In genomic region chr14:26306032-26306431, GRCm38 (mm10) we compare ENCODE assay signal across 8 mouse cellular contexts. TPM values are rescaled to one million over a fixed set of nuclear protein-coding genes. Genes with fewer than 3 reads are reported as not detected.
DNase-seq lines count a peak whose midpoint lies in the region; ATAC-seq and TF ChIP-seq lines count a peak whose summit lies in the region.

No protein-coding gene starts in this region.

- ATAC-seq in megakaryocyte progenitor cell, adult 5-6 weeks (replicated peaks; ENCODE audit: poor library complexity) = peak; percentile 72

- 0 out of 2 replicates have a peak, but pooled peaks have one; percentile 21 for TF ChIP-seq CTCF in cortical plate, adult 2 months (IDR thresholded peaks at IDR 0.05; ENCODE audit: extremely low read depth, insufficient read depth, low read length)

- no peaks in the 10 kb centered on the region for H3K4me1 ChIP-seq in cortical plate, adult 2 months (ENCODE audit: control insufficient read depth, insufficient read depth, low read length)

- peak; percentile 27 to 60 for DNase-seq in cerebellum, postnatal 14 days
- DNase-seq in cerebellum, adult 9-10 months = no peak
- peak; percentile 47 for DNase-seq in lung, postnatal 10 days
- DNase-seq in lung, adult 18-20 months = no peak
- no peak for DNase-seq in layer of hippocampus, postnatal 14 days (ENCODE audit: low spot score in 2 of 2)
- no peak for DNase-seq in cerebellum, adult 18-20 months

- no peak for TF ChIP-seq POLR2A in cortical plate, adult 2 months (IDR thresholded peaks at IDR 0.05; ENCODE audit: extremely low read depth, insufficient read depth, low read length)

- H3K27ac ChIP-seq in cortical plate, adult 2 months (ENCODE audit: insufficient read depth, low read length) = no peak overlapping the region

- no peak overlapping the region for H3K4me3 ChIP-seq in cortical plate, adult 2 months (ENCODE audit: insufficient read depth, low read length)

RNA-seq across cellular contexts. Expression of gene Duxbl3, which starts 48.3 kb away (rescaled TPM):
- polyA plus RNA-seq in cortical plate, adult 2 months (2012; rRNA removed) = 1.0 TPM in 1 of 2 replicates, not detected in the other
- not detected in 2 replicates for total RNA-seq in megakaryocyte progenitor cell, adult 5-6 weeks (2015)
- total RNA-seq in megakaryocyte progenitor cell, adult 5-6 weeks (2017) = not detected in 2 replicates
- 1 to 10 TPM; 1.9 to 2.8 TPM for total RNA-seq in layer of hippocampus, postnatal 14 days (2021)

Comparison
In these comparisons a context has a peak if more than half of its experiments do, and no peak if none do; other contexts are left out.
1. DNase-seq: peak in cerebellum, postnatal 14 days (2 of 2) and lung, postnatal 10 days (single experiment); none in cerebellum, adult 9-10 months (single experiment), lung, adult 18-20 months (0 of 2), layer of hippocampus, postnatal 14 days (0 of 2) and cerebellum, adult 18-20 months (0 of 2).